Mouse (Mus musculus) cerebellum, adult (tissue): Measurements from ENCODE around the gene Olfr114.

Experiments
- ATAC-seq: cut with Nextera tagmentation; 2 replicates; pipeline ENCODE4 v1.9.2; 2017; ENCODE audit warnings: mild to moderate bottlenecking, moderate library complexity, mixed read lengths; ENCODE audit not compliant: insufficient number of reproducible peaks, low FRiP score, low TSS enrichment

Olfr114 gene

DNA sequence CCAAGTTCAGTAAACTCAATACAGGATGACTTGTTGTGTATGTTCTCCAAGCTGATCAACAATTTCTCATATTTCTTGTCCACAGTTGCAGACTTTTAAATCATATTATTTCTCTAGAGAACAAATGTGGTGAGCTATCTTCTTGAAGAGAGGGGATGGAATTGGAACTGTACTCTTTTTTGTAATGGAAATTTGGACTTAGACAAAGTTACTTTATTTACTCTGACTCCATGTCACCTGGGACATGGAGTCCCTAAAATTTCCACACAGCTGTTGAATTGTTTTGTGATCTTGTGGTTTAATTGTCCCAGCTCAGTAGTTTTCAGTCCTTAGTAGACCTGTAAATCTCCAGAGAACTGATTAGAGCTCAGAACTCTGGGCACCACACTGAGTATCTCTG is at the start of gene Olfr114:
Olfr114 (minus strand) TSS at position 101 of the 400 bp plus-strand sequence.
- no peak for ATAC-seq

DNA sequence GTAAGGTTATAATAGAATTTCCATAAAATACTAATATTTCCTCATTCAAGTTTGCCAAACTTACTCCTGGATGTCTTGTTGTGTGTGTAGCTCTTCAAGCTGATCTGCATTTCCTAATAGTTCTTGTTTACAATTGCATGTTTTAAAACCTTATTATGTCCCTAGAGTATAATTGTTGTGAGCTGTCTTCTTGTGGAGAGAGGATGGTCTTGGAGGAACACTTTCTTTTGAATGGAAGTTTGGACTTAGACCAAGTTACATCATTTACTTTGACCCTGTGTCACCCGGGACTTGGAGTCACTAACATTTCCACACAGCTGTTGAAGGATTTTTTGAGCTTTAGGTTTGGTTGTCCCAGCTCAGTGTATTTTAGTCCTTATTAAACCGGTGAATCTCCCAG is 34.5 kb upstream of the Olfr114 start, which contains the start of the genes Olfr115 and Olfr116:
Olfr115 (minus strand) TSS at position 101 of the 400 bp plus-strand sequence.
Olfr116 (minus strand) TSS at position 191 of the 400 bp plus-strand sequence.
- no peak for ATAC-seq

DNA sequence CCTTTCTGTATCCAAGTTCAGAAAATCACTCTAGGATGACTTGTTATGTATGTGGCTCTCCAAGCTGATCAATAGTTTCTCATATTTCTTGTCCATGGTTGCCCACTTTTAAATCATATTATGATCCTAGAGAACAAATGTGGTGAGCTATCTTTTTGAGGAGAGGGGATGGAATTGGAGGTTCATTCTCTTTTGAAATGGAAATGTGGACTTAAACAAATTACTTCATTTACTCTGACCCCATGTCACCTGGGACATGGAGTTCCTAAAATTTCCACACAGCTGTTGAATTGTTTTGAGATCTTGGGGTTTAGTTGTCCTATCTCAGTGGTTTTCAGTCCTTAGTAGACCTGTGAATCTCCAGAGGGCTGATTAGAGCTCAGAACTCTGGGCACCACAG is 15.0 kb downstream of the Olfr114 start, which contains the start of gene Olfr113:
Olfr113 (minus strand) TSS at position 101 of the 400 bp plus-strand sequence.
- no peak for ATAC-seq

DNA sequence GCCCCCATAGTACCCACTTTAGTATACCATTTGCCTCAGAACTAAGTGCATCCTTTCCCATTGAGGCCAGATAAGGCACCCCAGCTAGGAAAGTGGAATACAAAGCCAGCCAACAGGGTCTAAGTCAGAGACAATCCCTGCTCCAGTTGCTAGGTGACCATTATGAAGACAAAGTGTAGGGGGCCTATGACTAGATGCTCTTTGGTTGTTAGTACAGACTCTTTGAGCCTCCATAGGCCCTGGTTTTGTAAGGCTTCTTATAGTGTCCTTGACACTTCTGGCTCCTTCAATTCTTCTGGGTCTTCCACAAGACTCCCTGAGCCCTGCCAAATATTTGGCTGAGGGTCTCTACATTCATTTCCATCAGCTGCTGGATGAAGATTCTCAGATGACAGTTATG is 23.2 kb downstream of the Olfr114 start, which contains the start of gene Olfr112:
Olfr112 (minus strand) TSS at position 101 of the 400 bp plus-strand sequence.
- ATAC-seq: no peak

DNA sequence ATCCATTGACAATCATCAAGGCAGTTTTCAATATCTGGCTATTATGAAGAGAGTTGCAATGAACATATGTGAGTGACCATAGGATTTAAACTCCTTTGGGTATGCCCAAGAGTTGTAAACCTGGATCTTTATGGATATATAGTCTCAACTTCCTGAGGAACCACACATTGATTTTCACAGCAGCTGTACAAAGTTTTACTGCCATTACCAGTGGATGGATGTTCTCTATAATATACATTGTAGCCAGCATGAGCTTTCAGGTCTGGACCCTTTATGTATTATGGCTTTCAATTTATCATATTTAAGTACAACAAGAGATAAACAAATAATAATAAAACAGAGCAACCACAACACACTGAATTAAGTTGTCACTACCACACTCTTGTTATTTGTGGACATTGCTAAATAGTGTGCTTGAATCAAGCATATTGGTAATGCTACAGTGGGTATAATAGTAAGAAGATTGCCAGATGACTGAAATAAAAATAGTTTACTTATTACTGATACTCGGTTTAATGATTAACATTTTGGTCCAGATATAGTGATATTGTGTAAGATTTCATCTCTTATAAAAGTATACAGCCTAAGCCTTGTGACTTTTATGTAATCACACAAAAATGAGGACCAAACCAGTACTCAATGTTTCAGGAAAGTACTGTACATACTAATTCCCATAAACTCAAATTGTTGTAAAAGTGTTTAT is 33.5 kb downstream of the Olfr114 start:
- ATAC-seq: no peak

DNA sequence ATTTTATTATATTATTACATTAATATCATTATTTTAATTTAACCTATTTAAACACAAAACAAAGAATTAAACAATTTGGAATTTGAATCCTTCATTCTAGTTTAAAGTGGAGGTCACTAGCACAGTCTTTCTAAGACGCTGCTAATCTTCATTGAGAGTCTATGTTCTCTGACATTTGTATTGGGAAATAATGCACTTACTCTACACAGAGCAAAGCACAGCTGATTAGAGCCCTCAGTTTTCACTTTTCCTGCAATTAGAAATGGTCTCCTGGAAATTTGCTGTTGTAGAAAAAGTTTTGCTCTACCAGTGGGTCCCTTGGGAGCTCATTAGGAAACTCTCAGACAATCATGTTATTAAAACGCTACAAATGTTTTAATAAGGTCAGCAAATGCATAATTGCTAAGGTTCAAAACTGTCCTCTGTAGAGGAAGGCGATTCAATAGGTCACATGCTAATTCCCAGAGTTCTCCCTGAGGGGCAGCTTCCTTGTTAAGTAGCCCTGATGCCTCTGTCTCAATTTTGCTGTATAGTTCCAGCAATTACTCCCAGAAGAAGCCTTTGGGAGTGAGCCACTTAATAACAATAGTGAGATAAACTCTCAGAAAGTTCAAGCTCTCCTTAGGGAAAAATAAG is 48.6 kb downstream of the Olfr114 start:
- ATAC-seq: no peak

DNA sequence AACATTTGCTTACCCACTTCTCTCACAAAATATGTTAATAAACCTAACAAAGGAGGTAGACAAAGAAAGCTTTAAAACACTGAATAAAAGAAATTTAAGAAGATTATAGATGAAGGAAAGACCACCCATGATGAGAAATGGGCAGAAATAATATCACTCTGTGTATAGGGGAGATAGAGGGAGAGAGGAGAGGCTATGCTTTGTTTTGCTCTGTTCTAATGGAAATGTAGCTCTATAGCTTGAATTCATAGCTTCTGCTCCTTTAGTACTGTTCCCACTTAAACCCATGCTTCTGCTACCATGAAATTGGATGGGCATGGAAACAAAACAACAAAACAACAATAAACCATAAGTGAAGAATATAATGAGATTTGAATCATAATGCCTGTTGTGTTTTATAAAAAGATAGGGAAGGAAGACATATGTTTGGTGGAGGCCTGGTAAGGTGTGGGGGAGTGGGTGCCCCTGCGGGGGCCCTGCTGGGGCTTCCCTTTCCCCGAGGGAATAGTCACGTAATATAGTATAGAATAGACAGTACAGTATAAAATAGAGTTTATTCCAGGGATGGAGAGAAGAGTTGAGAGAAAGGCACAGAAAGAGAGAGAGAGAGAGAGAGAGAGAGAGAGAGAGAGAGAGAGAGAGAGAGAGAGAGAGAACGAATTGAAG is 51.0 kb downstream of the Olfr114 start:
- no peak for ATAC-seq
